Mouse (Mus musculus): ENCODE data around the gene Rab36.

DNA sequence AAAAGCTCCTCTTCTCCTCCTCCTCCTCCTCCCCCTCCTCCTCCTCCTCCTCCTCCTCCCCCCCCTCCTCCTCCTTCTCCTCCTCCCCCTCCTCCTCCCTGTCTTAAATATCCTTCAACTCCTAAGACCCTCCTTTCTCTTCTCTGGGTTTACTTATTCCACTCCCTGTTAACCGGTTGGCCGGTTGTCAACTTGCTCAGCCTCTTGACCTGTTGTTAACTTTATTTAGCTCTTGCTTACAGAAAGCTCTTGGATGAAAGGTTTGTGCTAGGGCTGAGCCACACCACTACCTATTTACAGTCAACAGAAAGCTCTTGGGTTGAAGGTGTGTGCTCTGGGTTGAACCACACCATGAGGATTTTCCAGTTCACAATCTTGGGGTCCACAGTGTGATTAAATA, 16.6 kb upstream of the Rab36 start:
- no peak for TF ChIP-seq POLR2A (IDR thresholded peaks at IDR 0.05; ENCODE audit: extremely low read depth, insufficient read depth, low read length)
- no peak for TF ChIP-seq CTCF (IDR thresholded peaks at IDR 0.05; ENCODE audit: extremely low read depth, insufficient read depth, low read length)

Data from cortical plate, adult 2 months (tissue).